Mouse (Mus musculus) macrophage (primary cell): ENCODE results near the gene Zfp830. TPM values are rescaled to one million over a fixed set of nuclear protein-coding genes. Genes with fewer than 3 reads are reported as not detected.

Source experiments
- H3K27ac ChIP-seq: fragments of 350-480 bp; formaldehyde crosslinking; 2 replicates; pipeline ENCODE4 v1.9.0; 2021
- H3K36me3 ChIP-seq: fragments of 350-480 bp; formaldehyde crosslinking; 2 replicates; pipeline ENCODE4 v1.9.0; 2021; ENCODE audit errors: inconsistent target
- H3K4me3 ChIP-seq: fragments of 350-480 bp; formaldehyde crosslinking; 2 replicates; pipeline ENCODE4 v1.9.0; 2021; ENCODE audit errors: inconsistent target
- H3K79me2 ChIP-seq: fragments of 350-480 bp; formaldehyde crosslinking; 2 replicates; pipeline ENCODE4 v1.9.0; 2021; ENCODE audit errors: inconsistent target
- WGBS: methylation state at CpG from one replicate; pipeline ENCODE4 v1.1.7; 2026; ENCODE audit warnings: inconsistent platforms; ENCODE audit not compliant: missing documents; 5-methylcytosine and 5-hydroxymethylcytosine counted together
- polyA plus RNA-seq: library from polyadenylated mRNA; stranded (reverse); fragments of 250-400 nt; gene quantifications from 3 replicates; pipeline ENCODE4 v1.2.4, GENCODE M21; 2018; ENCODE audit warnings: inconsistent platforms

Gene Zfp830
- polyA plus RNA-seq, 1 experiment from 2014 or later: 31.8 TPM

DNA sequence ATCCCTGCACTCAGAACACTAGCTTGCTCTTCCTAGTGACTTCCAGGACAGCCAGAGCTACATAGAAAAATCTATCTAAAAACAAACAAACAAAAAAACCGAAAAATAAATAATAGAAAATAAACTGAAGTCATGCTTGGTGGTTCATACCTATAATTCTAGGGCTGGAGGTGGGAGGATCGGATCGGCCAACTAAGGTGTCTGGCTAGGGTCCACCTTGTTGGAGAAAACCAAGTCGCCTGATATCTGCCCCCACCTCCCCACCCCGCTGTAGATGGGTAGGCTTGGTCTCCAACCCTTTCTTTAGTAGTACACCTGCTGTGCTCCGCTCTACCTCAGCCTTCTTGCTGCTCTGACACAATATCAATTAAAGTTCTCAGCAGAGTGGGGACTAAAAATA is 18.1 kb downstream of the Zfp830 start:
- Histone ChIP-seq H3K27ac (peak overlapping the region; percentile 55), H3K4me3 (peak overlapping the region; percentile 79), H3K36me3 (peaks cover 4% of the 10 kb centered on the region; the same call in 1 of the 2 replicates)

DNA sequence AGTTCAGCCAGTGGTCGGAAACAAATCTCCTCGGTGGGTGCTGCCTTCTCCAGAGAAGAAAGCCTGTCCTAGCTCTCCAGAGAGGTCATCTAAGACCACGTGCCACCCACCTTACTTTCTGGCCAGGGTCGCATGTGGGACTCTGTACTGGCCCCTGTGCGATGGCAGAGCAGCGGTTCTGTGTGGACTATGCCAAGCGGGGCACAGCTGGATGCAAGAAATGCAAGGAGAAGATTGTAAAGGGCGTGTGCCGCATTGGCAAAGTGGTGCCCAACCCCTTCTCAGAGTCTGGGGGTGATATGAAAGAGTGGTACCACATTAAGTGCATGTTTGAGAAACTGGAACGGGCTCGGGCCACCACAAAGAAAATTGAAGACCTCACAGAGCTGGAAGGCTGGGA is 19.3 kb downstream of the Zfp830 start:
- H3K27ac ChIP-seq: no peak overlapping the region
- H3K79me2 ChIP-seq: peaks cover 23% of the 10 kb centered on the region; the same call in 1 of the 2 replicates
- H3K4me3 ChIP-seq: no peak overlapping the region
- H3K36me3 ChIP-seq: peaks cover 15% of the 10 kb centered on the region; the same call in 1 of the 2 replicates
- 95% methylated on average over 11 of the region's 11 CpGs for WGBS

More for the DNA sequence above, 18.1 kb downstream of the Zfp830 start:
- H3K79me2 ChIP-seq: peaks cover 23% of the 10 kb centered on the region; the same call in 1 of the 2 replicates
- 54% methylated on average over 6 of the region's 6 CpGs for WGBS

DNA sequence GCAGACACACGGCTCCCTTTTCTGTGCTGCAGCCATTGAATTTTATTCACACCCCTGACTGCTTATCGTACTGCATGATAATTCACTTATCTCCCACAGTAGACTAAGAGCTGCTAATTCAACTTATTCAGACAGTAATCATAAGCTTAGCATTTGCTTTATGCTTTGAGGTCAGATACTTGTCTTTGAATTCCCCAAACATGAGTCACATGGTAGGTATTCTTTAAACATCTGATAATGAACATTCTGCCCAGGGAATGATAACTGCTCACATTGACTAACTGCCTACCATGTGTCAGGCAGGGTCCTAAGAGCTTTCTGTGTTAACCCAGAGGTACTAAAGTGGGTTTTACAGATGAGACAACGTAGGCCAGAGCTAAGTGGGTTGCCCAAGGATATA is 42.5 kb downstream of the Zfp830 start:
- WGBS: 93% methylated on average over 3 of the region's 3 CpGs
- Histone ChIP-seq H3K27ac (no peak overlapping the region), H3K36me3 (peaks cover 47% of the 10 kb centered on the region), H3K4me3 (no peak overlapping the region), H3K79me2 (no peaks in the 10 kb centered on the region)

DNA sequence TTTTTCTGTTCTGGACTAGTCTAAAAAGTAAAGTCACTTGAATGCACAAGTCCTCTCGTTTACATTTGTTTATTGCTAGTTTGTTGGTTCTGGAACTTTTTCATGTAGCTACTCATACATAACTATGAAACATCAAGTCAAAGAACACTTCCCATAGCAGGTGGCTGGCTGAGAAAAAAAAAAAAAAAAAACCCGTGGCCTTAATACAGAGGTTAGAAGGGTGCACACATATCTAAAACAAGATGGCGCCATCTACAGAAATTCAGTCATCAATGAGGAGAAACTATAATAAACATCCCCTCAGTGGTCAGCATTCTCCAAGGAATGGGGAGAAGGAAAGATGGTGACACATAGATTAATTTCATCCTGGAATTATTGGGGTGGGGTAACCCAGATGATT is 43.2 kb downstream of the Zfp830 start:
- H3K27ac ChIP-seq: no peak overlapping the region
- H3K4me3 ChIP-seq: no peak overlapping the region
- 73% methylated on average over 3 of the region's 3 CpGs for WGBS
- peaks cover 47% of the 10 kb centered on the region; the same call in 1 of the 2 replicates for H3K36me3 ChIP-seq
- H3K79me2 ChIP-seq: no peaks in the 10 kb centered on the region

DNA sequence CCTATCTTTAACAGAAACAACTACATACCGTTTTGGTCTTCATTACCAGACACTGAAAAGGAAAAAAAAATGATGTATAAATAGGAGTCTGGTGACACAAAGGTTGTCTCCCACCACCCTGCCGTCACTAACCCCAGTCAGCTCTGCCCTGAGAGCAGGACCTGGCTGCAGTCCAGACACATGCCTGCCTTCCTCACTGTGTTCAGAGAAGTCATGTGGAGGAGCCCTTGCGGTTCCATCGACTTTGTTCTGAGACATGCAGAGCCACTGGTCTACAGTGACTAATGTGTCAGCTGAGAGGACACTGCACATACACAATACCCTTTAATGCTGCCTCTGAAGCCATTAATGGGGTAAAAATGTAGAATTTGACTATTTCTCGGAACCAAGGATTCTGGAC is 44.3 kb downstream of the Zfp830 start:
- 95% methylated on average over 5 of the region's 5 CpGs for WGBS
- H3K79me2 ChIP-seq: no peaks in the 10 kb centered on the region
- H3K36me3 ChIP-seq: peaks cover 45% of the 10 kb centered on the region; the same call in 1 of the 2 replicates
- no peak overlapping the region for H3K27ac ChIP-seq
- H3K4me3 ChIP-seq: no peak overlapping the region

Other genes with a start within 250 kb of the Zfp830 start
- 0.10 to 0.12 TPM in 2 of 3 replicates, not detected in the other for gene Cct6b, start within 50 bp of the Zfp830 start, polyA plus RNA-seq
- gene Lig3, start 16.8 kb downstream of the Zfp830 start, polyA plus RNA-seq: 8.5 to 10.4 TPM (median 9.2 TPM) in 3 replicates
- 3.1 to 7.7 TPM (median 5.0 TPM) in 3 replicates for gene Rffl, start 106.9 kb downstream of the Zfp830 start, polyA plus RNA-seq
- gene Rad51d, start 126.3 kb downstream of the Zfp830 start, polyA plus RNA-seq: 6.3 to 8.1 TPM (median 7.7 TPM) in 3 replicates
- not detected in 3 replicates for gene Fndc8, start 127.8 kb downstream of the Zfp830 start, polyA plus RNA-seq
- gene Nle1, start 144.1 kb downstream of the Zfp830 start, polyA plus RNA-seq: 3.3 to 10.8 TPM (median 3.7 TPM) in 3 replicates
- gene Unc45b, start 146.2 kb downstream of the Zfp830 start, polyA plus RNA-seq: 0.06 TPM in 1 of 3 replicates, not detected in the others
- 138 to 296 TPM (median 191 TPM) in 3 replicates for gene Slfn5, start 187.0 kb downstream of the Zfp830 start, polyA plus RNA-seq
- gene Slfn9, start 227.5 kb downstream of the Zfp830 start, polyA plus RNA-seq: 24.7 to 28.8 TPM (median 27.0 TPM) in 3 replicates